Mouse (Mus musculus): ENCODE results near the gene Klhl24. TPM values are rescaled to one million over a fixed set of nuclear protein-coding genes. Genes with fewer than 3 reads are reported as not detected.

Klhl24 gene
- 25.6 and 26.0 TPM in 2 replicates for polyA plus RNA-seq (2015; fragmentation: Nextera tagmentation; extraction: Ambion mirVana)

GRCm38 (mm10) chr16:20097069-20097710 is at the start of gene Klhl24:
Gene Klhl24 (plus strand): TSS chr16:20097542.

GRCm38 (mm10) chr16:20140772-20141531 is 43.6 kb downstream of the Klhl24 start, which contains the start of gene Yeats2:
Gene Yeats2 (plus strand): TSS chr16:20141063.

Other genes starting within 250 kb of the Klhl24 start
- 3.4 and 3.7 TPM in 2 replicates for gene Klhl6, start 114.5 kb upstream of the Klhl24 start, polyA plus RNA-seq (2015; fragmentation: Nextera tagmentation; extraction: Ambion mirVana)
- 9.4 and 10.8 TPM in 2 replicates for gene Yeats2, start 43.5 kb downstream of the Klhl24 start, polyA plus RNA-seq (2015; fragmentation: Nextera tagmentation; extraction: Ambion mirVana)
- gene Map6d1, start 143.8 kb downstream of the Klhl24 start, polyA plus RNA-seq (2015; fragmentation: Nextera tagmentation; extraction: Ambion mirVana) = 10.4 and 11.7 TPM in 2 replicates
- gene Parl, start 204.8 kb downstream of the Klhl24 start, polyA plus RNA-seq (2015; fragmentation: Nextera tagmentation; extraction: Ambion mirVana) = 77.1 and 83.9 TPM in 2 replicates
- gene Cyp2ab1, start 227.9 kb downstream of the Klhl24 start, polyA plus RNA-seq (2015; fragmentation: Nextera tagmentation; extraction: Ambion mirVana) = not detected in 2 replicates